Mouse (Mus musculus) gastrocnemius, postnatal 10 days (tissue): ENCODE results near the gene Gm28048. TPM values are rescaled to one million over a fixed set of nuclear protein-coding genes. Genes with fewer than 3 reads are reported as not detected.

Source experiments
- DNase-seq: peaks from one replicate; pipeline ENCODE4 v3.0.0; 2021; ENCODE audit warnings: mixed read lengths
- total RNA-seq, 2 experiments: library from RNA; stranded (reverse); gene quantifications; 2 replicates each; pipeline ENCODE4 v1.2.3; 2021

The Gm28048 gene
- total RNA-seq, 2 experiments from 2014 or later: 3.9 to 5.9 TPM

- DNase-seq: peak; percentile 25
Measured at GRCm38 (mm10) chr11:22799987-22800424, 181.9 kb downstream of the Gm28048 start.

GRCm38 (mm10) chr11:22798916-22799315 lies 183.0 kb downstream of the Gm28048 start:
- DNase-seq: no peak

- no peak for DNase-seq
Measured at GRCm38 (mm10) chr11:22794734-22795133, 187.2 kb downstream of the Gm28048 start.

GRCm38 (mm10) chr11:22793881-22794203 lies 188.0 kb downstream of the Gm28048 start:
- DNase-seq: no peak

- no peak for DNase-seq
Measured at GRCm38 (mm10) chr11:22793176-22793880, 188.6 kb downstream of the Gm28048 start.

GRCm38 (mm10) chr11:22792149-22792548 lies 189.7 kb downstream of the Gm28048 start:
- no peak for DNase-seq

- DNase-seq: no peak
Measured at GRCm38 (mm10) chr11:22791726-22792125, 190.2 kb downstream of the Gm28048 start.

GRCm38 (mm10) chr11:22787833-22788232 lies 194.1 kb downstream of the Gm28048 start:
- no peak for DNase-seq

Other genes starting within 250 kb of the Gm28048 start
- gene B3gnt2, start 121.1 kb downstream of the Gm28048 start, total RNA-seq: 1 to 10 TPM; 4.0 to 4.4 TPM
- gene Zrsr1, start 10.1 kb downstream of the Gm28048 start, total RNA-seq: 10 to 100 TPM in 1 of 2 experiments, 1 to 10 TPM in 1; 9.7 to 11.4 TPM
- gene Commd1, start 292 bp upstream of the Gm28048 start, total RNA-seq: 100 to 1,000 TPM; 140 to 151 TPM
- gene Cct4, start 8.4 kb upstream of the Gm28048 start, total RNA-seq: 100 to 1,000 TPM; 118 to 122 TPM
- gene Fam161a, start 25.4 kb upstream of the Gm28048 start, total RNA-seq: 1 to 10 TPM; 2.7 to 3.3 TPM